Mouse (Mus musculus) liver, embryonic 12.5 days (tissue): Measurements from ENCODE around the gene Ssr1. TPM values are rescaled to one million over a fixed set of nuclear protein-coding genes. Genes with fewer than 3 reads are reported as not detected.
A peak's percentile ranks its signal among the peaks of the same experiment; 100 is the strongest.

Experiments used
- ATAC-seq: fragments of 200-750 bp; cut with Nextera tagmentation; 2 replicates; pipeline ENCODE4 v1.8.0; 2017; ENCODE audit warnings: moderate number of reproducible peaks, mild to moderate bottlenecking, moderate library complexity
- H3K27ac ChIP-seq: fragments of 300-500 bp; sonication (generic); 2 replicates; pipeline ENCODE4 v1.5.1; 2016; ENCODE audit warnings: mild to moderate bottlenecking
- H3K27me3 ChIP-seq: fragments of 300-500 bp; sonication (generic); replicated peaks from 2 replicates; pipeline ENCODE4 v1.6.1; 2016; ENCODE audit warnings: mild to moderate bottlenecking, moderate library complexity
- H3K36me3 ChIP-seq: fragments of 300-500 bp; sonication (generic); 2 replicates; pipeline ENCODE4 v1.6.1; 2016; ENCODE audit warnings: mild to moderate bottlenecking, moderate library complexity
- H3K4me1 ChIP-seq: fragments of 300-500 bp; sonication (generic); 2 replicates; pipeline ENCODE4 v1.6.1; 2016
- H3K4me2 ChIP-seq: fragments of 300-500 bp; sonication (generic); 2 replicates; pipeline ENCODE4 v1.6.1; 2016; ENCODE audit warnings: mild to moderate bottlenecking, moderate library complexity
- H3K4me3 ChIP-seq: fragments of 300-500 bp; sonication (generic); 2 replicates; pipeline ENCODE4 v1.5.1; 2016; ENCODE audit warnings: mild to moderate bottlenecking, moderate library complexity
- H3K9ac ChIP-seq: fragments of 300-500 bp; sonication (generic); 2 replicates; pipeline ENCODE4 v1.6.1; 2016; ENCODE audit warnings: mild to moderate bottlenecking, moderate library complexity
- H3K9me3 ChIP-seq: fragments of 300-500 bp; sonication (generic); replicated peaks from 2 replicates; pipeline ENCODE4 v1.6.1; 2016; ENCODE audit warnings: mild to moderate bottlenecking, moderate library complexity
- WGBS: fragments of 180-500 bp; shearing (Covaris S2); methylation state at CpG from one replicate; pipeline ENCODE4 v1.1.7; 2016; ENCODE audit not compliant: insufficient replicate concordance; 5-methylcytosine and 5-hydroxymethylcytosine counted together
- polyA plus RNA-seq: library from polyadenylated mRNA; unstranded; fragments of >200 nt; fragmentation: Nextera tagmentation; extraction: Ambion mirVana; gene quantifications from 2 replicates; pipeline ENCODE4 v1.2.1, GENCODE M21; 2016

Ssr1 gene
- polyA plus RNA-seq, 1 experiment from 2014 or later: 103 TPM

GRCm38 (mm10) chr13:38009721-38010408, 15.8 kb upstream of the Ssr1 start:
- H3K4me3 ChIP-seq: no peak overlapping the region
- H3K36me3 ChIP-seq: no peaks in the 10 kb centered on the region
- ATAC-seq: peak; percentile 82
- H3K27me3 ChIP-seq: no peaks in the 10 kb centered on the region; the same call in 1 of the 2 replicates
- peaks cover 16% of the 10 kb centered on the region for H3K4me1 ChIP-seq
- H3K4me2 ChIP-seq: peak overlapping the region; percentile 49
- H3K9me3 ChIP-seq: no peaks in the 10 kb centered on the region
- peak overlapping the region; percentile 79 for H3K27ac ChIP-seq
- 34% methylated on average over 5 of the region's 5 CpGs for whole genome bisulfite sequencing
- peak overlapping the region; percentile 14; the same call in 1 of the 2 replicates for H3K9ac ChIP-seq

DNA sequence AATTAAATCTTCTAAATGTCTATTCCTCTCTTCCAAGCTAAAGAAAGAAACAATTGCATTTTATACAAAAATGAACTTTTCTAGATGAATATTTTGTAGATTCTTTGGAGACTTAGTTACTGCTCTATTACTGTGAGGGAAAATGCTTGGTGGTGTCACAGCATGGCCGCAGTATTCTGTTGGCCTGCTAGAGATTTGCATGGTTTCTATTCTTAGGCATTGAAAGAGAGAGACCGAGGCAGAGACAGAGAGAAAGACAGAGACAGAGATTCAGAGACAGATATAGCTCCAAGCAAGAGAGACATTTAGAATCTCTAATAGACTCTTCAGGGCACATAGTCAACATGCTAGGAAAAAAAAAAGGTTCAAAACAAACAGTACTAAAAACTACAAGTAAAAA, 14.0 kb upstream of the Ssr1 start:
- H3K4me1 ChIP-seq: peaks cover 16% of the 10 kb centered on the region
- H3K9ac ChIP-seq: no peak overlapping the region
- peaks cover 3% of the 10 kb centered on the region; the same call in 1 of the 2 replicates for H3K27me3 ChIP-seq
- ATAC-seq: no peak
- WGBS: 77% methylated on average over 2 of the region's 2 CpGs
- peaks cover 1% of the 10 kb centered on the region; the same call in 1 of the 2 replicates for H3K9me3 ChIP-seq
- H3K36me3 ChIP-seq: no peaks in the 10 kb centered on the region
- H3K27ac ChIP-seq: no peak overlapping the region
- no peak overlapping the region for H3K4me2 ChIP-seq
- no peak overlapping the region for H3K4me3 ChIP-seq

- Histone ChIP-seq H3K4me1 (peaks cover 20% of the 10 kb centered on the region), H3K4me2 (no peak overlapping the region), H3K27ac (no peak overlapping the region), H3K4me3 (no peak overlapping the region), H3K9me3 (peaks cover 7% of the 10 kb centered on the region; the same call in 1 of the 2 replicates), H3K9ac (no peak overlapping the region), H3K36me3 (no peaks in the 10 kb centered on the region), H3K27me3 (peaks cover 24% of the 10 kb centered on the region)
- no peak for ATAC-seq
- 41% methylated on average over 1 of the region's 1 CpGs for WGBS
These were observed 8.4 kb upstream of the Ssr1 start for GRCm38 (mm10) chr13:38002461-38002860.

- Histone ChIP-seq H3K4me3 (no peak overlapping the region), H3K36me3 (no peaks in the 10 kb centered on the region), H3K4me2 (peak overlapping the region; percentile 37), H3K27ac (peak overlapping the region; percentile 64), H3K4me1 (peaks cover 25% of the 10 kb centered on the region), H3K27me3 (peaks cover 24% of the 10 kb centered on the region), H3K9ac (no peak overlapping the region), H3K9me3 (peaks cover 7% of the 10 kb centered on the region; the same call in 1 of the 2 replicates)
- peak; percentile 97 for ATAC-seq
- WGBS: 72% methylated on average over 3 of the region's 3 CpGs
These were observed 5.7 kb upstream of the Ssr1 start for GRCm38 (mm10) chr13:37999713-38000112.

DNA sequence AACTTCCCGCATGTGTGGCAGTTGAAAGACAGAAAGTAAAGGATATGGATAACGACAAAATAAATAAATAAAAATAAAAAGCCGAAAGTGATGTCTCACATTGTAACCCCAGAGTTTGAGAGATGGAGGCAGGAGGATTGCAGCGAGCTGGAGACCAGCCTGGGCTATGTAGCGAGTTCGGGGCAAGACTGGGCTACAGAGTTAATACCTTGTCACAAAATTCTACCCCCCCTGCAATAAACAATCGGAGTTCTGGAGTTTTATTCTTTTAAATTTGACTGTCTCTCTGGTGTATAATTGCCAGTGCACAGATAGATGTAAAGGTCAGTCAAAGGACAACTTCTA, 360 bp upstream of the Ssr1 start:
- Histone ChIP-seq H3K36me3 (peaks cover 25% of the 10 kb centered on the region), H3K4me1 (peaks cover 41% of the 10 kb centered on the region), H3K4me3 (peak overlapping the region; percentile 99), H3K9me3 (no peaks in the 10 kb centered on the region), H3K4me2 (peak overlapping the region; percentile 75), H3K27ac (peak overlapping the region; percentile 67; the same call in 1 of the 2 replicates), H3K27me3 (0 out of 2 replicates have a peak, but pooled peaks cover 4% of the 10 kb centered on the region), H3K9ac (0 out of 2 replicates have a peak overlapping the region, but pooled peaks have one; percentile 42)
- WGBS: 14% methylated on average over 7 of the region's 7 CpGs
- ATAC-seq: peak; percentile 43

DNA sequence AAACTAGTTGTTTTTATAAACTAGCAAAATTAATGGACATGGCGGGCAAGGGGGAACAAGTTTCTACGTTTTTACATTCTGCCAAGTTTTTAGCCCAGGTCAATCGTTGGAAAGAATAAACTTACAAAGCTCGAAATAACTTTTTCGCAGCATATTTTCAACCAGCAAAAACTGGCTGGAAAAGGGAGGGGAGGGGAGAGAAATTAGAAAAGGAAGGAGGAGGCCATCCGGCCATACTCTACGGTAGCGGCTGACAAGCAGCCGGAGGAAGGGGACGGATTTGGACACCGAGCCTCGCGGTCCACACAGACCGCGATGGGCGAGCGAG, 677 bp downstream of the Ssr1 start:
- Histone ChIP-seq H3K4me2 (peak overlapping the region; percentile 75), H3K9me3 (no peaks in the 10 kb centered on the region), H3K36me3 (peaks cover 35% of the 10 kb centered on the region), H3K9ac (peak overlapping the region; percentile 100), H3K4me1 (peaks cover 33% of the 10 kb centered on the region), H3K27ac (peak overlapping the region; percentile 94), H3K4me3 (peak overlapping the region; percentile 99), H3K27me3 (0 out of 2 replicates have a peak, but pooled peaks cover 3% of the 10 kb centered on the region)
- under 1% methylated on average over 17 of the region's 17 CpGs for WGBS
- ATAC-seq: no peak

- 8% methylated on average over 10 of the region's 10 CpGs for WGBS
These were observed 1.2 kb downstream of the Ssr1 start for GRCm38 (mm10) chr13:37992638-37993371.

GRCm38 (mm10) chr13:37989701-37990100, 4.3 kb downstream of the Ssr1 start:
- Histone ChIP-seq H3K4me1 (peaks cover 29% of the 10 kb centered on the region), H3K9me3 (no peaks in the 10 kb centered on the region), H3K36me3 (peaks cover 69% of the 10 kb centered on the region), H3K4me3 (no peak overlapping the region), H3K9ac (no peak overlapping the region), H3K27me3 (no peaks in the 10 kb centered on the region), H3K4me2 (no peak overlapping the region), H3K27ac (no peak overlapping the region)
- WGBS: 82% methylated on average over 8 of the region's 8 CpGs
- no peak for ATAC-seq

More at GRCm38 (mm10) chr13:37992638-37993371, 1.2 kb downstream of the Ssr1 start:
- Histone ChIP-seq H3K36me3 (peaks cover 40% of the 10 kb centered on the region), H3K9me3 (no peaks in the 10 kb centered on the region), H3K4me2 (peak overlapping the region; percentile 75), H3K9ac (peak overlapping the region; percentile 100), H3K27me3 (no peaks in the 10 kb centered on the region), H3K27ac (peak overlapping the region; percentile 94), H3K4me3 (peak overlapping the region; percentile 99), H3K4me1 (peaks cover 33% of the 10 kb centered on the region)
- no peak for ATAC-seq

GRCm38 (mm10) chr13:37986166-37986565, 7.9 kb downstream of the Ssr1 start:
- Histone ChIP-seq H3K27me3 (no peaks in the 10 kb centered on the region), H3K9me3 (no peaks in the 10 kb centered on the region), H3K27ac (no peak overlapping the region), H3K36me3 (peaks cover 98% of the 10 kb centered on the region), H3K4me3 (no peak overlapping the region), H3K4me2 (no peak overlapping the region), H3K4me1 (peaks cover 11% of the 10 kb centered on the region; the same call in 1 of the 2 replicates), H3K9ac (no peak overlapping the region)
- ATAC-seq: no peak
- WGBS: 92% methylated on average over 10 of the region's 10 CpGs

GRCm38 (mm10) chr13:37981063-37981462, 13.0 kb downstream of the Ssr1 start:
- H3K4me2 ChIP-seq: no peak overlapping the region
- H3K4me1 ChIP-seq: no peaks in the 10 kb centered on the region
- no peak overlapping the region for H3K9ac ChIP-seq
- WGBS: 83% methylated on average over 5 of the region's 5 CpGs
- H3K27me3 ChIP-seq: no peaks in the 10 kb centered on the region
- H3K27ac ChIP-seq: no peak overlapping the region
- H3K36me3 ChIP-seq: peaks cover 97% of the 10 kb centered on the region
- ATAC-seq: no peak
- no peak overlapping the region for H3K4me3 ChIP-seq
- no peaks in the 10 kb centered on the region for H3K9me3 ChIP-seq

DNA sequence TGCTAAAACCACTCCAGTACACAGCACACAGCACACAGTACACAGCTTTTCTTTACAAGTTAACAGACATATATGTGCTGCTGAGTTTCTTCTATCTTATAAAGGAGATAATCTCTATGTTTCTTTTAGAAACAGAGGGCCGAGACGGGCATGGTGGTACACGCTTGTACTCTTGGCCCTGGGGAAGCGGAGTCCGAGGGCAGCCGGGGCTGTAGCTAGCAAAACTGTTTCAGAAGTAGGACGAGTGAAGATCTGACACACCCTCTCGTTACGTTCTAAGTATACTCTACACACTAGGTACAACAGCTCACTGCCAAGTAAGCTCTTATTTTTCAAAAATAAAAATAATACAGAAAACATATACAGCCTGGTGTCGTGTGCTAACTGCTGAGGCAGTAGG, 13.7 kb downstream of the Ssr1 start:
- Histone ChIP-seq H3K27ac (no peak overlapping the region), H3K27me3 (no peaks in the 10 kb centered on the region), H3K9me3 (no peaks in the 10 kb centered on the region), H3K4me3 (no peak overlapping the region), H3K36me3 (peaks cover 98% of the 10 kb centered on the region), H3K4me2 (no peak overlapping the region), H3K4me1 (no peaks in the 10 kb centered on the region), H3K9ac (no peak overlapping the region)
- 86% methylated on average over 10 of the region's 10 CpGs for WGBS
- ATAC-seq: no peak

DNA sequence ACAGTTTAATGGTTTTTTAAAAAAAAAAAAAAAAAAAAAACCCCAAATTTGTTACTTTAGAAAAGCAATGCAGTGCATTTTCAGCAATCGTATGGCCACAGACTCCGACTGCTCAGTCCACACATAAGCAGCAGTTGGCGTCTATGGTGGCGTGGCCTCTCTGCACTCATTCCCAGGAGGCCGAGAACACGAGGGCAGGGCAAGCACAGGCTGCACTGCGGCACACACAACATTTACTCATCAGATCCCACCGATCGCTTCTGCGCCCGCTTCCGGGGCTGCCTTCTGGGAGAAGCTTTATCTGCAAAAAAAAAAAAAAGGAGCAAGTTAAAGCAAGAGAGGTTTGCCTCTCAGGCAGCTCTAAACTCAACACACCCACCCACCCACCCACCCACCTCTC, 14.5 kb downstream of the Ssr1 start:
- Histone ChIP-seq H3K9me3 (no peaks in the 10 kb centered on the region), H3K27ac (no peak overlapping the region), H3K9ac (no peak overlapping the region), H3K36me3 (peaks cover 95% of the 10 kb centered on the region), H3K27me3 (no peaks in the 10 kb centered on the region), H3K4me3 (no peak overlapping the region), H3K4me1 (no peaks in the 10 kb centered on the region), H3K4me2 (no peak overlapping the region)
- ATAC-seq: no peak
- 93% methylated on average over 12 of the region's 12 CpGs for WGBS
